Mouse (Mus musculus): ENCODE data around the gene Sap30bp. TPM values are rescaled to one million over a fixed set of nuclear protein-coding genes. Genes with fewer than 3 reads are reported as not detected.
A peak's percentile ranks its signal among the peaks of the same experiment; 100 is the strongest.

Sap30bp gene
- polyA plus RNA-seq, 1 experiment from 2014 or later: 38.9 TPM

DNA sequence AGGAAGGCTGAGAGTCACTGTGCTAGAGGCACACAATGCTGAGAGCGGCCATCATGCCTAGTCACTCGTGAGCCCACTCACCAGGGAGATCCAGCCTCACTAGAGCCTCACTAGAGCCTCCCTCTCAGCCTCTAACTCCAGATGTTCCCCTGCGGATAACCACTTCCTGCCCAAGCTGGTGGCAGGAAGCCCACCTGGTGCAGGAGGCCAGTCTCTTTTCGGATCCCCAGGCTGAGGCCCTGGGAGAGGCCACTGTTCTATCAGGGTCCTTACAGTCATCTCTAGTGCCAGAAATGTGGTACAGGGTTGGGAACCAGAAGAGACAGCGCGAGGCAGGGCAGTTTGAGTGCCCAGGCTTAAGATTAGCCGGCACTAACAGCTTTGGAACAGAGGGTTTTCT lies 34.6 kb upstream of the Sap30bp start:
- no peaks in the 10 kb centered on the region for H3K27me3 ChIP-seq (ENCODE audit: insufficient read depth, low read length)
- H3K4me1 ChIP-seq (ENCODE audit: insufficient read depth, low read length): peaks cover 40% of the 10 kb centered on the region
- no peaks in the 10 kb centered on the region for H3K9me3 ChIP-seq (ENCODE audit: low read length)
- peak overlapping the region; percentile 92; the same call in 1 of the 2 replicates for H3K27ac ChIP-seq (ENCODE audit: low read length)
- H3K4me3 ChIP-seq (ENCODE audit: low read length): no peak overlapping the region
- no peak overlapping the region for H3K9ac ChIP-seq (replicated peaks; ENCODE audit: low read length)
- no peak for ATAC-seq (ENCODE audit: low FRiP score, low TSS enrichment)
- peaks cover 10% of the 10 kb centered on the region; the same call in 1 of the 2 replicates for H3K36me3 ChIP-seq (ENCODE audit: insufficient read depth, low read length)
- H3K4me2 ChIP-seq (replicated peaks; ENCODE audit: low read depth, low read length): no peak overlapping the region
- WGBS: 79% methylated on average over 7 of the region's 7 CpGs

DNA sequence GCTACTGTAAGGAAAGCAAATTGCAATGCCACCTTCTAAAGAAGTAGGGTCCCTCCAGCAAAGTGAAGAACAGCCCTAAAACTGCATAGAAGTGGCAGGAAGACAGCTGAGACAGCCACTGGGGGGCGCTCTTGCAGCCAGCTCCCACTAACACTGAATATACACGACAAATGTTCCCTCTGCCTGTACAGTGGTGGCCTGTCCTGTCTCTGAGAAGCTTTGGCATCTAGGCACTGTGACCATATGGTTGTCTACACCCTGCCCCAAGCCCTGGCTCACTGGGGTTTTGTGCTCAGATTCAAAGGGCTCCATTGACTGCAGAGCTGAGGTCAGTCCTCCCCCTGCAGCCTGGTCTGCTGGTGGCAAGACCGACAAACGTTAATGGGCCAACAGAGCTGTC lies 34.2 kb upstream of the Sap30bp start:
- no peak for ATAC-seq (ENCODE audit: low FRiP score, low TSS enrichment)
- Histone ChIP-seq H3K27me3 (ENCODE audit: insufficient read depth, low read length) (no peaks in the 10 kb centered on the region), H3K27ac (ENCODE audit: low read length) (peak overlapping the region; percentile 92), H3K9me3 (ENCODE audit: low read length) (no peaks in the 10 kb centered on the region), H3K4me2 (replicated peaks; ENCODE audit: low read depth, low read length) (no peak overlapping the region), H3K9ac (replicated peaks; ENCODE audit: low read length) (no peak overlapping the region), H3K4me3 (ENCODE audit: low read length) (no peak overlapping the region), H3K36me3 (ENCODE audit: insufficient read depth, low read length) (peaks cover 10% of the 10 kb centered on the region; the same call in 1 of the 2 replicates), H3K4me1 (ENCODE audit: insufficient read depth, low read length) (peaks cover 45% of the 10 kb centered on the region)
- 10% methylated on average over 4 of the region's 4 CpGs for WGBS

DNA sequence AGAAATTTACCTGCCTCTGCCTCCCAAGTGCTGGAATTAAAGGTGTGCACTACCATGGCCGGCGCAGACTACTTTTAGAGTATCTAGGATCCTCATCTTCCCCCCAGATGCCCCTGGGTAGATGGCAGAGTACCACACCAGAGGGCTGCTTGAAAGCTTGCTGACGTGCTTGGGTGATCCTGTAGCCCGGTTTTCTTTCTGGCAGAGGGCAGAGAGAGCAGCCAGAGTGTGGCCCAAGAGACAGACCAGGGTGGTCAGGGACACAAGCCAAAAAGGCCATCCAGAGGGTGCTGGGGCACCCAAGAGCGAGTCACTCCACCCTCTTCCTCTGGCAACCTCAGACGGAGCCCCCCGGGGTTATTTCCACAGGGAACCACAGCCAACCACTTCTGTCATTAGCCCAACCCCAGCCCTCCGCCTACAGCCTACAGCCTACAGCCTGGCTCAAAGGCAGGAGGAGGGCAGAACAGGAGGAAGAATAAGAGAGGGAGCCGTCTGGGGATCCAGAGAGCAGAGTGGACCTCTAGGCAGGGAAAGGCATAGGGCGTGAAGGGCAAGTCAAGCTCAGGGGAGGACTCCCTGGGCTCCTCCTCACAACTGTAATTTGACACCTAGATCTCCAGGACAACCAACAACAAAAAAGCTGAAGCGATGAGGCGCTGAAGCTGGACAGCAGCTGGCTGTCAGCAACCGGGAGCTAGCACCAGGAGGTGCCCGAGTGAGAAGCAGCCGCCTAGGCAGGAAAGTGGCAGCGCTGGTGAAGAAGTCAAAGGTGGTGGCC lies 33.4 kb upstream of the Sap30bp start, which contains the start of gene Smim5:
TSS of gene Smim5 (plus strand) at position 481 of the 781 bp plus-strand sequence.
- H3K27ac ChIP-seq (ENCODE audit: low read length): peak within 1 kb of the TSS; percentile 92
- H3K9ac ChIP-seq (replicated peaks; ENCODE audit: low read length): peak within 1 kb of the TSS; percentile 55
- H3K4me2 ChIP-seq (replicated peaks; ENCODE audit: low read depth, low read length): peak within 1 kb of the TSS; percentile 26
- 0 out of 2 replicates have a peak, but pooled peaks cover 7% of the 10 kb centered on the region for H3K36me3 ChIP-seq (ENCODE audit: insufficient read depth, low read length)
- 18% methylated on average over 16 of the region's 16 CpGs for WGBS
- peak; percentile 89 for ATAC-seq (ENCODE audit: low FRiP score, low TSS enrichment)
- H3K27me3 ChIP-seq (ENCODE audit: insufficient read depth, low read length): no peaks in the 10 kb centered on the region
- H3K4me1 ChIP-seq (ENCODE audit: insufficient read depth, low read length): peaks cover 53% of the 10 kb centered on the region
- H3K9me3 ChIP-seq (ENCODE audit: low read length): no peaks in the 10 kb centered on the region
- H3K4me3 ChIP-seq (ENCODE audit: low read length): peak within 1 kb of the TSS; percentile 19

DNA sequence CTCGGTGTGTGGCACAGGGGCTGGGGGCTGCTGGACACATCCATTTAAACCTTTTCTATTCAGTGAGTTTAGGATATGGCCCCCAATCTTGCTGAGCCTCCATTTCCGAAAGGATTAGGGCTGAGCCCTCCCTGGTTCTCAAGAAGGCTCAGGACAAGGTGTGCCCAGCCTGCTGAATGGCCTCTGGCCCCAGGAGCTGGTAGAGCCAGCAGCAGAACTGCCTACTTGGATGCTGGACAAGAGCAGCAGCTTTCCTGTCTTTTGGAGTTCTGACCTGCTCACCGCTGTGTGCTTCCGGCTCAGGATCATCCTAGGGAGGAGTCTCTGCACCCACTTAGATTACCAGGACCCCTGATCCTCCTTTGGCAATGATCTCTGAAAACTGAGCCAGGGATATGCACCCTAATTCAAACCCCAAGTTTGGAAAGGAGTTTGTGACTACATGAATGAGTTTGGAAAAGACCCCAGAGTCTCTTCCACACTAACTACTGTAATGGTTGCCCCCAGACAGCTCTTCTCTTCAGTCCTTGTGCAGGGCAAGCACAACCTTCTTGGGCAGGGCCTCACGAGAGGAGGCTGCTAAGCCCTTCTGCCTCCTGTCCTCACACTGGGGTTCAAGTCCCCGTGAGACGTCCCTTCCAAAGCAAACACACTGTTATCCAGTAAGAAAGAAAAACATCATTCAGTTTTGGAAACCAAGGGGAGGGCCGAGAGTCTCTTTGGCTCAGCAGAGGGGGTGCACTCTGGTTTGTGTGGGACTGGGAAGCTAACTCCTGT lies 32.3 kb upstream of the Sap30bp start:
- H3K4me3 ChIP-seq (ENCODE audit: low read length): peak overlapping the region; percentile 19; the same call in 1 of the 2 replicates
- peaks cover 63% of the 10 kb centered on the region for H3K4me1 ChIP-seq (ENCODE audit: insufficient read depth, low read length)

DNA sequence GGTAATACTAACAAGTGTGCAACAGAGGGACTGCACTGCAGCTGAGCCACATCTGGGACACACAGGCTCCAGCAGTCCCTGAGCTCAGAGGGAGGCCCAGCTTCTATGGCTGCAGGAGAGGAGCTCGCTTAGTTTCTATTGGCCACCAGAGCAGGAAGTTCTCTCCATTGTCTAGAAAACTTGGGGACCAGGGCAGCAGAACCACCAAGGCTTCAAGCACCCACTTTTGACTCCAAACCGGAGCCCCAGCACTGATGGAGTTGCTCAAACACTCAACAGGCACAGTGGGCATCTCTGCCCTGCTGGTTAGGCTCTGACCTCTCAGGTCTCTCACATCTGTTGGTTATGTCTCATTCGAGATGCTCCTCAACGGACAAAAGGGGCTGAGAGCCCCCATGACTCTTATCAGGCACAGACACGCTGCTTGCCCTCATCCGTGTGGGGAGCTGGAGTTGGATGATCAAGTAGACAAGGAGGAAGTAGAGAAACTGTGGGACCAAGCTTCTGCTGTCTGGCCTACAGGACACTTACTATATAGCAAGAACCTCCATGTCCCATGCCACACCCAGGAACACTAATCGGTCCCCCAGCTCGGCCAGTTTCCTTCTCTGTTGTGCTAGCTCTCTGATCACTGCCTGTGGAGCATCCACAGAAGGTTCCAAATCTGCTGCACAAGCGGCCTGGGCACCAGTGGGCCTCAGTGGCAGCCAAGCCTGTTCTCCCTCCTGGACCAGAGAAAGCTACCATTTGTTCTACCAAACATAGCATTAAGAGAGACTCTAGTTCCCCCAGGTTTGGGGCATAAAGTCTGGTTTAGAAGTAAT lies 31.5 kb upstream of the Sap30bp start:
- 85% methylated on average over 9 of the region's 9 CpGs for WGBS
- Histone ChIP-seq H3K27ac (ENCODE audit: low read length) (no peak overlapping the region), H3K9ac (replicated peaks; ENCODE audit: low read length) (no peak overlapping the region)

More for the DNA sequence above, 32.3 kb upstream of the Sap30bp start:
- Histone ChIP-seq H3K9ac (replicated peaks; ENCODE audit: low read length) (no peak overlapping the region), H3K27me3 (ENCODE audit: insufficient read depth, low read length) (no peaks in the 10 kb centered on the region), H3K4me2 (replicated peaks; ENCODE audit: low read depth, low read length) (peak overlapping the region; percentile 26), H3K36me3 (ENCODE audit: insufficient read depth, low read length) (0 out of 2 replicates have a peak, but pooled peaks cover 7% of the 10 kb centered on the region), H3K27ac (ENCODE audit: low read length) (peak overlapping the region; percentile 92; the same call in 1 of the 2 replicates), H3K9me3 (ENCODE audit: low read length) (no peaks in the 10 kb centered on the region)
- ATAC-seq (ENCODE audit: low FRiP score, low TSS enrichment): no peak
- WGBS: 55% methylated on average over 8 of the region's 8 CpGs

DNA sequence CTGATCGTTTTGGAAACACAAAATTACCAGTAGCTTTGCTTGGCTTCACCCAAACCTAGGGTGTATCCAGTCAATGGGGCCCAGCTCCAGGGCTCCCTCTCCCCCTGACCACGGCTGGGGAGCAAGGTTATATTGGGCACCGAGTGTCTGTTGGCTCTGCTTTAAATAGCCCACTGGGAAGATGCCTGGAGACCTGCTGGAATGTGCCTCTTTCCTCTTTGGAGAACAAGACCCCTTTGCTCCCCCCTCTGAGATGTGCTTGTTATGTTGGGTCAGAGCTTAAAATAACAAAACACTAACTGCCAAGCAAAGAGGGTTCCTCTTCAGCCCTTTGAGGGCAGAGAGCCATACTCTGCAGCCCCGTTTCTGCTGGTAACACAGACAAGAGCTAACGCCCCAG lies 30.9 kb upstream of the Sap30bp start:
- 84% methylated on average over 5 of the region's 5 CpGs for WGBS
- Histone ChIP-seq H3K4me3 (ENCODE audit: low read length) (no peak overlapping the region), H3K27me3 (ENCODE audit: insufficient read depth, low read length) (no peaks in the 10 kb centered on the region), H3K4me2 (replicated peaks; ENCODE audit: low read depth, low read length) (no peak overlapping the region), H3K9me3 (ENCODE audit: low read length) (no peaks in the 10 kb centered on the region), H3K9ac (replicated peaks; ENCODE audit: low read length) (no peak overlapping the region), H3K4me1 (ENCODE audit: insufficient read depth, low read length) (peaks cover 76% of the 10 kb centered on the region), H3K27ac (ENCODE audit: low read length) (peak overlapping the region; percentile 13; the same call in 1 of the 2 replicates), H3K36me3 (ENCODE audit: insufficient read depth, low read length) (no peaks in the 10 kb centered on the region)
- ATAC-seq (ENCODE audit: low FRiP score, low TSS enrichment): no peak

More for the DNA sequence above, 31.5 kb upstream of the Sap30bp start:
- Histone ChIP-seq H3K9me3 (ENCODE audit: low read length) (no peaks in the 10 kb centered on the region), H3K27me3 (ENCODE audit: insufficient read depth, low read length) (no peaks in the 10 kb centered on the region), H3K36me3 (ENCODE audit: insufficient read depth, low read length) (0 out of 2 replicates have a peak, but pooled peaks cover 2% of the 10 kb centered on the region), H3K4me1 (ENCODE audit: insufficient read depth, low read length) (peaks cover 70% of the 10 kb centered on the region), H3K4me3 (ENCODE audit: low read length) (no peak overlapping the region), H3K4me2 (replicated peaks; ENCODE audit: low read depth, low read length) (no peak overlapping the region)
- no peak for ATAC-seq (ENCODE audit: low FRiP score, low TSS enrichment)

DNA sequence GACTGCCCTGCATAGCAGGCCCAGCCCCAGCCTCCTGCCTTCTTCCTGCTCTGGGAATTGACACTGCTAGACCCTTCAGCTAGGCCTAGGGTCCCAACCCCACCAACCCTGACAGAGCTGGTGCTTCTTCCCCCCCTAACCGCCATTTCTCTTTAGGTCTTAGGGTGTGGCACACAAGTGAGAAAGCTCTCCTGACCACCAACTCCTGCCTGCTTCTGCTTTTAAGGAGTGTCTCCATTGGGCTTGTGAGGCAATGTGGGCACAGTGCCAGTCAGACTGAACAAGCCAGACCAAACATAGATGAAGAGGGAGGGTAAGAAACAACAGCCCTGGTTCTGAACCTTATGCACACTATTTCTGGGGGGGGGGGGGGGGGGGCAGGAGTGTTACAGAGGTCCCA lies 30.3 kb upstream of the Sap30bp start:
- no peak for ATAC-seq (ENCODE audit: low FRiP score, low TSS enrichment)
- WGBS: 71% methylated on average over 1 of the region's 1 CpGs
- no peaks in the 10 kb centered on the region for H3K27me3 ChIP-seq (ENCODE audit: insufficient read depth, low read length)
- H3K9me3 ChIP-seq (ENCODE audit: low read length): no peaks in the 10 kb centered on the region
- no peaks in the 10 kb centered on the region for H3K36me3 ChIP-seq (ENCODE audit: insufficient read depth, low read length)
- H3K27ac ChIP-seq (ENCODE audit: low read length): peak overlapping the region; percentile 13; the same call in 1 of the 2 replicates
- H3K4me2 ChIP-seq (replicated peaks; ENCODE audit: low read depth, low read length): no peak overlapping the region
- no peak overlapping the region for H3K4me3 ChIP-seq (ENCODE audit: low read length)
- peaks cover 79% of the 10 kb centered on the region for H3K4me1 ChIP-seq (ENCODE audit: insufficient read depth, low read length)
- H3K9ac ChIP-seq (replicated peaks; ENCODE audit: low read length): no peak overlapping the region

DNA sequence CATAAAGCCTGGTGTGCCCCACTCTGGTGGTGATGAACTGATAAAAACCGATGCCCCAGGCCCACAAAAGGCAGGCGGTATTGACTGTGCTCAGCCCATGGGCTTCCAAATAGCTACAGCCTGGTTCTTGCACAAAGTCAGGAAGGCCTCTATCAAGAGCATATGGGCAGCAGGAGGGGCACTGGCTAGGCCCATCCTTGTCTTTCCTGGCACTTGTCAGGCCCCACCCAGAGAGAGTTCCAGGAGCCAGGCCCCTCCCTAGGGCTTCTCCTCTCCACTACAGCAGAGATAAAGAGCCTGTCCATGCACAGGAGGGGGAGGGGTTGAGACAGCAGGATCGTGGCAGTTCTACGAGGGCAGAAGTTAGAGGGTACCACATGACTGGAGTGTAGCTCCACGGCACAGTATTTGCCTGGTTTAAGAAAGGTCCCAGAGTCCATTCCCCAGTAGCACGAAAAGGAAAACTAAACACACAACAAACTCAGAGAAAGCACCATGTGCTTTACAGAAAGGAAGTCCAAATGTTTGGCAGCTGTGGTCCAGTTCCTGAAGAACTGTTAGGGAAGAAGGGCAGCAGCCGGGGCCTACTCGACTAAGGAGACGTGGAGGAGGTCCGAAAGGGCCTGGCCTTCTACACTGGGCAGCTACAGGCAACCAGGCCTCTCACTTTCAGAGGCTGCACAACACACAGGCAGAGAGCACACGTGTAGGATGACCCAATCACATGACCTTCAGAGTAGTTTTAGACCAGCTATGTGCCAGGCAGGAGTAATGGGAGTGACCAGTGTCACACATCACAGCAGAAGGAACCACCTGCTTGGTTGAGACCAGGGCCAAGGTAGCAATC lies 29.5 kb upstream of the Sap30bp start:
- Histone ChIP-seq H3K9me3 (ENCODE audit: low read length) (no peaks in the 10 kb centered on the region), H3K9ac (replicated peaks; ENCODE audit: low read length) (0 out of 2 replicates have a peak overlapping the region, but pooled peaks have one; percentile 22), H3K27me3 (ENCODE audit: insufficient read depth, low read length) (no peaks in the 10 kb centered on the region), H3K4me2 (replicated peaks; ENCODE audit: low read depth, low read length) (no peak overlapping the region), H3K4me1 (ENCODE audit: insufficient read depth, low read length) (peaks cover 75% of the 10 kb centered on the region), H3K36me3 (ENCODE audit: insufficient read depth, low read length) (peaks cover 5% of the 10 kb centered on the region; the same call in 1 of the 2 replicates), H3K4me3 (ENCODE audit: low read length) (no peak overlapping the region), H3K27ac (ENCODE audit: low read length) (peak overlapping the region; percentile 93)
- WGBS: 50% methylated on average over 11 of the region's 11 CpGs
- ATAC-seq (ENCODE audit: low FRiP score, low TSS enrichment): no peak
